Mouse (Mus musculus) left cerebral cortex, adult 11 months (tissue): ENCODE data around the gene Fam205c.
"Not testable (repeated sequence)": the region's sequence is repeated elsewhere in the genome, so short reads cannot be mapped to it uniquely, and the experiment has no call there.

ENCODE experiments used
- DNase-seq: peaks from one replicate; pipeline ENCODE4 v3.0.0; 2022; ENCODE audit warnings: low spot score

Gene Fam205c

DNA sequence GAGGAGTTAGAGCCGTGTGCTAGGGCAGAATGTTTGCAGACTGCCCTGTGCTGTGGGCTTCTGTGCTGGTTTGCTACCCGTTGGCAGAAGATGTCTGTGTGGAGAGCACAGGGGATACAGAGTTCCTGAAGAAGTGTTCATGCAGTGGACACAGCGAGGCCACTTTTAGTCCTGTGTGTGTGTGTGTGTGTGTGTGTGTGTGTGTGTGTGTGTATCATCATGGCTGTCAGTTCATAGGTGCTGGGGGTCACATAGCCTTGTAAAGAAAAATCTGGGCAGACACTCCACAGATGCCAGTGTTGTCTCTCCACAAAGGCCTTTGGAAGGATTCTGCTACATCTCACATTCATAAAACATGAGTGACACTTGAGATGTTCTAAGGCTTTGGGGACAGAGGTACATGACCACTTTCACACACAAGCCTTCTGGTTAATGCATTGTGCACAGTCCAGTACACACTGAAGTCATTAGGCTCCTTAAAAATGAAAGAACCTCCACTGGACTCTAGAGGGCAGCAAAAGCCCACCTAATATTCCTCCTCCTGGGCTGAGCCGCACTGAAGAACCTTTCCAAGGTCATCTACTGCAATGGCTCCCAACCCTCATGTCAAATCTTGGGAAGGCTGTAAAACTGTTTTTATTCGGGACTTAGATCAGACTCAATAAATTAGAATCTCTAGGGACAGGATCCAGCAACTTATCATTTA lies 2.7 kb upstream of the Fam205c start:
- DNase-seq = peak; percentile 42

DNA sequence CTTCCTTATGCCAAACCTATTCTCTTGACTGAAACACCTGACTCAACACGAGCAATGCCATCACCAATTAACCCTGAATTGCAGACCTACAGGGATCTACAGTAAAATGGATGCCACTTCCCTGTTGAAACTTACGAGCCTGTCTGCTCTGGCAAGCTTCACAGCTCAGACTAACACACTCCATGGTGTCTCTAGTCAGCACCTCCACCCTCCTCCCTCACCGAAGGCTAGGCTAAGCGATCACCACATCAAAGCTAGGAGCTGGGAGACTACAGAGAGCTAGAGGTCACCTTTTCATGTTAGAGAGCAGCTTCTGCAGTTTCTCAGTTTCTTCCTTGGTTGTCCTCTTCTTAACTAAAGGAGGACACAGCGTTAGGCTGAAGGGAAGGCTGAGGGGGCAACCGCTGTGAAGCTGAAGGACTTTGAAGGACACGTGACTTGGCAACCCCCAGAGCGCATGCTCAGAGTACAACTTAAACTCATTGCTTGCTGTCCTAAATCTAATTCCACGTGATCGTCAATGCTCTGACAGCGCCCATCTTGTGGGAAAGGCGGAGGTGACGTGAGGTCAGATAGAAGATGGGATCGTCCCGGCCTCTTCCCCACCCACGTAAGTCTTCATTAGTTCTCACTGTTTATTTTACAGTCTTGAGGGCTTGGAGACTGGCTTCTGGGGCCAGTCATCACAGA lies 1.1 kb downstream of the Fam205c start:
- DNase-seq = no peak

DNA sequence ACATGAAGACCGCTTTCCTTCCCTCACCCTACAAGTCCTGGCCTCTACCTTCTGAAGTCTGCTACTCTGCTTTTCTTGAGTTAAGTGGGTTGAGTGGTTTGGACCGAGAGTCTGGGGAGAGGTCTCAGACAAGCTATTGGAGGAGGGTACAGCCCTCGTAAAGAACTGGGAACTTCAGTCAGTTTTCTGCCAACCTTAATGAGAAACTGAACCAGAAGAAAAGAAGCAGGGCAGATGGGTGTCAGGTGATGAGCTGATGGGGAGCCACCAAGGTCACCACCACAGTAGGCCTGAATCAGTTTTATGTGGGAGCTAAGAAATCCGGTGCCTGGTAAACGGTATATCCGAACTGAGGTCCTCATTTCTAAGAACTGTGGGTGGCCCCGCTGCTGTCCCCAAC lies 1.9 kb downstream of the Fam205c start:
- no peak for DNase-seq

DNA sequence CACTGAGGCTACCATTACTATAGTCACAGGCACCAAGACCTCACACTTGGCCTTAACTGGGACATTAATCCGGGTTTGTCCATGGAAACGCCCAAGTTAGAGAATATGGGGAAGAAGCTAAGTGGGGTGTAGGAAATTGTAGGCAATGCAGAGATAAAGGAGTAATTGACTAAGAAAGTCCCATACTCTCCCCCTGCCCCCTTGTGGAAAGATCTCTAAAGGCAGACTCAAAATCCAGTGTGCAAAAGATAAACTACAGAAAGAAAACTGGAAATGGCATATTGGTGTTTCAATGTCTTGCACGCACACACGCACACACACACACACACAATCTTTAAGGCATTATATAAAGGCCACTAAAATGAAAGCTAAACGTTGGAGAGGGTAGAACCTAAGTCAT lies 3.3 kb downstream of the Fam205c start:
- no peak for DNase-seq

DNA sequence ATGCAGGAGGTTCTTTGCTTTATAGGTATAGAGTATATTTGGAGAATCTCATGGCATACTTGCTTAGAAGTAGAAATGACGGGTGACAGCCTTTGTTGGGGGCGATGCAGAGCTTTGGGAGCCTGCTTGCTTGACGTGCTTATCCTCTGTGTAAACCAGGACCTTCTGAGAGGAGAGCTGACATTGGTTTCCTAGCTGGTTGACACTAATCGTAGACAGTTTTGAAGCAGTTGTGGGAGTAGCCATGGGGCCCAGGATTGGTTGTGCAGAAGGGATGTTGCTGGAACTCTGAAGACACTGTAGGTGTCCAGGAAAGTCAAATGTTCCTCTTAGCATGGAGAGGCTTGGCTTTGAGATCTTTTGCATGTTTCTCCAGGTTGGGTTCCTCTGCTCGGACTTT lies 5.8 kb downstream of the Fam205c start:
- no peak for DNase-seq

DNA sequence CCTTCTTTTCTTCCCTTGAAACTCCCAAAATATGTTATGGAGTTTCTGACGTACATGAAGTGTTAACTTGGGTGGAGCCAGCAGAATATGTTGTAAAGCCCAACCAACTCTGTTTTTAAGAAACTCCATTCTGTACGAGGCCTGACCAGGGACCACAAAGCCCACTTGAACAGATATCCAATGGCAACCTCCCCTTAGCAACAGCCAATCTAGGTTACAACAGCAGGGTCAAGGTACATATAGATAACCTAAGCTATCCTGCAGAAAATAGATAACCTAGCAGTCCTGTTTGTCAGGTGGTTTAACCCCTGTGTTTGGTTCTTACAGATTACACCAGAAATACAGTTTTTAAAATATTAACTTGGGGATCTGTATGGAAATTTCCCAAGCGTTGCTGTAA lies 6.6 kb downstream of the Fam205c start:
- DNase-seq = no peak

DNA sequence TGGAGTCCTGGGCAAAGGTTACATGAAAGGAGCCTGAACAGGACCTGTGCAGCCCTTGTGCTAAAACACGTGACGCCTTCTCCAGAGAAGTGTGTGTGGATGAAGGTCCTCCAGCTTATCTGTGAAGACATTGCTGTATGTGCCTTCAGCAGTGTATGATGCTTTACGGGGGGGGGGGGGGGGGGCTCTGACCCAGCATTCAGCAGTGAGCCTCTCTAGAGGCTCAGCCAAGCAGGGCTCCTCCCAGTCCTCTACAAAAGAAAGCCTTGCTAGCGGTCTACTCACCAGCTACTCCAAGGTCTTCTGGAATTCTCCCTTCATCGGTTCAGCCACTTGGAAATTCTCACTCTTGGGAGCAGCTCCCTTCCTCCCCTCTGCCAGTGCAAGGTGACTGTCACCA lies 10.5 kb downstream of the Fam205c start:
- not testable (repeated sequence) for DNase-seq

DNA sequence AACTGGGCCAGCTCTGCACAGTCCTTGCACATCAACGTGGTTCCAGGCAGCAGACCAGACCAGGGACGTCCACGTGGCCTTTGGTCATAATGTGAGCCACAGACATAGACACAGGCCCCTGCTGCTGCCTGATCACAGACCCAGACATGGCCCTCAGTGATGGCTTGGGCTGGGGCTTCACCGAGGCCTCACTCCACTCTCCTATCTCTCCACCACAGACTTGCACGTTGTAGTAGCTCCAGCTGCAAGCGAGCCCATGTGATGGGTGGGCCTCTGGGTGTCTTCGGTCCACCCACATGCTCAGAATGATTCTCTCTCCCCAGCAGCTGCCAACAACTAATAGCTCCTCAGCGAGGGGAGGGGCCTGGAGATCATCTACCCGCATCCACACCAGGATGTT lies 13.6 kb downstream of the Fam205c start:
- not testable (repeated sequence) for DNase-seq

DNA sequence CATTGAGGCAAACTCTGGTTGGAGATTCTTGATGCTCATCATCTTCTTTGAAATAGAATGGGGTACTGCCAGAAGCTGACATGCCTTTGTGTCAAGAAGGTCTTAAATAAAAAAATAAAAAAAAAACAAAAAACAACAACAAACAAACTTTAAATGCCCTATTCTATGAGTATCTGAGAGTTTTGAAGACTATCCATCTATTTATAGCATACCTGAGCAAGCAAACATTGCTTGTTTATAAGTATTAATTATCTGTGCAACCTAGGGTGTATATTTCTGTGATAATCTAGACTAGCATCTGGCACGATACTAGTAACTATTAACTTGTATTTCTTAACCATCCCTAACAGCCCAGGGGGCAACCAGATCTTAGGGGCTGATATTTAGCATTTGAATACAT lies 17.4 kb downstream of the Fam205c start, which contains the start of gene Gm12394:
Gene Gm12394, minus strand, starts transcription at position 101 of the 400 bp plus-strand sequence.
- not testable (repeated sequence) for DNase-seq

DNA sequence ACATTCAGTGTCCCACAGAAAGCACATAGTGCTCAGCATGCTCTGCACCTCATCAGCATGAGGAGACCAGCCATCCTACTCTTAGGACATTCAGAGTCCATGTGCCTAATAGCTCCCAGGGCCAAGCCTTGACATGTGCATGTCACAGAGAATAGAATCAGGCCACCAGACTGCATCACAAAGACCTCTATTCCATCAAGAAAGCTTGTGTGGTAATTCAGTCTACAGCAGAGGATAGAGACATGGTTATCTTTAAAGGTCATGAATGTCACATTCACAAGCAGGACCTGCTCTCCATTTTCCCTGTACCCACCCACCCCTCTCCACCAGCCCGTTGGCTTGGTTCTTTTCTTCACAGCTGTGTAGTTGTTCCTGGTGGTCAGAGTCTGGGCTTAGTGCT lies 20.2 kb downstream of the Fam205c start, which contains the start of gene Fam205a1:
Gene Fam205a1, minus strand, starts transcription at position 101 of the 400 bp plus-strand sequence.
- not testable (repeated sequence) for DNase-seq
